Mouse (Mus musculus) cortical plate, adult 2 months (tissue): ENCODE data around the gene Msrb2. TPM values are rescaled to one million over a fixed set of nuclear protein-coding genes. Genes with fewer than 3 reads are reported as not detected.
A peak's percentile ranks its signal among the peaks of the same experiment; 100 is the strongest.

Experiments
- H3K27ac ChIP-seq: fragments of 200-500 bp; 2 replicates; pipeline ENCODE4 v1.5.1; 2012; ENCODE audit warnings: low read length, control low read depth, inconsistent platforms; ENCODE audit not compliant: insufficient read depth
- H3K4me1 ChIP-seq: fragments of 200-500 bp; 2 replicates; pipeline ENCODE4 v1.6.1; 2011; ENCODE audit warnings: low read length; ENCODE audit not compliant: control insufficient read depth, insufficient read depth
- H3K4me3 ChIP-seq: fragments of 200-500 bp; 2 replicates; pipeline ENCODE4 v1.5.1; 2011; ENCODE audit warnings: mild to moderate bottlenecking, low read length, control low read depth; ENCODE audit not compliant: insufficient read depth
- CTCF ChIP-seq: fragments of 200-500 bp; IDR thresholded peaks from 2 replicates; pipeline ENCODE4 v1.5.1; 2011; ENCODE audit warnings: mild to moderate bottlenecking, control low read depth, low read length; ENCODE audit not compliant: insufficient read depth; ENCODE audit errors: extremely low read depth
- POLR2A ChIP-seq: fragments of 200-500 bp; IDR thresholded peaks from 2 replicates; pipeline ENCODE4 v1.6.1; 2011; ENCODE audit warnings: mild to moderate bottlenecking, low read length, control low read depth; ENCODE audit not compliant: insufficient read depth; ENCODE audit errors: extremely low read depth
- polyA plus RNA-seq: library from polyadenylated mRNA; depleted of rRNA; stranded (reverse); fragments of >200 nt; gene quantifications from 2 replicates; pipeline ENCODE4 v1.2.3, GENCODE M21; 2012

Msrb2 gene
- polyA plus RNA-seq, 1 experiment, result 42.7 TPM

GRCm38 (mm10) chr2:19388329-19389103 is 17.3 kb downstream of the Msrb2 start:
- no peak overlapping the region for H3K4me3 ChIP-seq

GRCm38 (mm10) chr2:19390411-19391143 is 19.3 kb downstream of the Msrb2 start:
- no peak overlapping the region for H3K4me3 ChIP-seq
- no peaks in the 10 kb centered on the region for H3K4me1 ChIP-seq
- no peak for TF ChIP-seq CTCF
- no peak for TF ChIP-seq POLR2A
- no peak overlapping the region for H3K27ac ChIP-seq

More at GRCm38 (mm10) chr2:19388329-19389103, 17.3 kb downstream of the Msrb2 start:
- H3K27ac ChIP-seq, result no peak overlapping the region
- no peaks in the 10 kb centered on the region for H3K4me1 ChIP-seq
- TF ChIP-seq CTCF (no peak), POLR2A (no peak)

GRCm38 (mm10) chr2:19391649-19392048 is 20.4 kb downstream of the Msrb2 start:
- Histone ChIP-seq H3K4me1 (no peaks in the 10 kb centered on the region), H3K4me3 (no peak overlapping the region), H3K27ac (no peak overlapping the region)
- TF ChIP-seq POLR2A (no peak), CTCF (no peak)

GRCm38 (mm10) chr2:19392793-19393192 is 21.6 kb downstream of the Msrb2 start:
- H3K27ac ChIP-seq, result no peak overlapping the region
- no peak for TF ChIP-seq CTCF
- no peak for TF ChIP-seq POLR2A
- no peaks in the 10 kb centered on the region for H3K4me1 ChIP-seq
- H3K4me3 ChIP-seq, result no peak overlapping the region

- Histone ChIP-seq H3K4me3 (no peak overlapping the region), H3K4me1 (no peaks in the 10 kb centered on the region), H3K27ac (no peak overlapping the region)
- TF ChIP-seq CTCF (no peak), POLR2A (no peak)
These were observed 34.2 kb downstream of the Msrb2 start for GRCm38 (mm10) chr2:19405409-19405808.

- H3K27ac ChIP-seq, result no peak overlapping the region
- H3K4me3 ChIP-seq, result no peak overlapping the region
- TF ChIP-seq CTCF (no peak), POLR2A (no peak)
- H3K4me1 ChIP-seq, result no peaks in the 10 kb centered on the region
These were observed 35.3 kb downstream of the Msrb2 start for GRCm38 (mm10) chr2:19406531-19406930.

- Histone ChIP-seq H3K4me3 (peak overlapping the region; percentile 19), H3K4me1 (no peaks in the 10 kb centered on the region; the same call in 1 of the 2 replicates), H3K27ac (no peak overlapping the region)
- TF ChIP-seq POLR2A (no peak), CTCF (peak; percentile 64)
These were observed 43.2 kb downstream of the Msrb2 start for GRCm38 (mm10) chr2:19414222-19414965.

GRCm38 (mm10) chr2:19415063-19415521 is 43.9 kb downstream of the Msrb2 start:
- Histone ChIP-seq H3K4me1 (no peaks in the 10 kb centered on the region; the same call in 1 of the 2 replicates), H3K27ac (no peak overlapping the region), H3K4me3 (peak overlapping the region; percentile 19; the same call in 1 of the 2 replicates)
- TF ChIP-seq POLR2A, result no peak
- TF ChIP-seq CTCF, result peak; percentile 29; the same call in 1 of the 2 replicates

- TF ChIP-seq CTCF (no peak), POLR2A (no peak)
- Histone ChIP-seq H3K4me1 (no peaks in the 10 kb centered on the region; the same call in 1 of the 2 replicates), H3K27ac (no peak overlapping the region), H3K4me3 (no peak overlapping the region)
These were observed 44.8 kb downstream of the Msrb2 start for GRCm38 (mm10) chr2:19416066-19416465.
